Mouse (Mus musculus) embryo, embryonic 11.5 days (tissue): Measurements from ENCODE around the gene Trim71.

Experiments used
- DNase-seq: peaks from one replicate; pipeline ENCODE4 v3.0.0-alpha.2; 2012; ENCODE audit warnings: low read depth, low spot score

Gene Trim71

DNA sequence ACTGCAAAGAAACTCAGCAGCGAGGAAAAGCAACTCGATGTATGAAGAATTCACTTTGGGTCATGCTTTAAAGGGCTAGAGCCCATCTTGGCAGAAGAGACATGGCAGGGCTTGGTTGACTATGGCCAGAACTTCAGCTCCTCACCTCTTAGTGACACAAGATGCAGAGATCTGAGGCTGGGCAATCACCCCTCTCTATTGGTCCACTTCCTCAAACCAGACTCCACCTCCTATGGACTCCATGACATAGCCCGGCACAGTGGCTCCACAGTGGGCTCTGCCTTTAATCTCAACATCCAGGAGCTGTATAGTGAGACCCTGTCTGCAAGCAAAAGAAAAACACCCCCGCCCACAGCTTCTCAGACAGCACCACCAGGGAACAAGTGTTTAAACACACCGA lies 79.4 kb downstream of the Trim71 start:
- no peak for DNase-seq

DNA sequence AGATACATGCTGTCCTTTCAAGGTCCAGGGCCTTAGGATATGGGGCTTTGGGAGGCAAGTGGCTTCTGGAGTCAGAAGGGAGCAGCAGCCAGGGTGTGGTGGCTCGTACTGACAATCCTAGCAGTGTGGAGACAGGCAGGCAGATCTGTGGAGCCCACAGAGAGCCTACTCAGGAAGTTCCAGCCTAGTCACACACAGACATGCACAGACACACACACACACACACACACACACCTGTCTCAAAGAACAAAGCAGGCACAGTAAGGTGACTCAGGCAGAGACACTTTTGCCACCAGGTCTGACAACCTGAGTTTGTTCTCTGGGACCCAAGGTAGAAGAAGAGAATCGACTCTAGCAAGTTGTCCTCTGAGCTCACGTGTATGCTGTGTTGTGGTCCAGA lies 83.2 kb downstream of the Trim71 start:
- DNase-seq: no peak

DNA sequence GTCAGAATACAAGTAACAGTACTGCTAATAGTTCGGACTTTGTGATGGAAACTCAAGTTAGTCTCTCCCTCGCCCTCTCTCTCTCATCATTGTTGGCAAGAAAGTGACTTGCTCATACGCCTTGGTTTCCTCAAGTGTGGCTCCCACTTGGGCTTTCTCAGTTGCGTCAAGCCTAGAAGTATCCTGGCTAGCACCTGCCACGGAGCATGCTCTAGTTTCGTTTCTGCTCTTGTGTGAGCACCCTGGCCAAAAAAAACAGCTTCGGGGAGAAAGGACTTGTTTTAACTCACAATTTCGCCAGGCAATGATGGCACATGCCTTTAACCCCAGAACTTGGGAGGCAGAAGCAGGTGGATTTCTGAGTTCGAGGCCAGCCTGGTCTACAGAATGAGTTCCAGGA lies 87.2 kb downstream of the Trim71 start:
- DNase-seq: no peak

DNA sequence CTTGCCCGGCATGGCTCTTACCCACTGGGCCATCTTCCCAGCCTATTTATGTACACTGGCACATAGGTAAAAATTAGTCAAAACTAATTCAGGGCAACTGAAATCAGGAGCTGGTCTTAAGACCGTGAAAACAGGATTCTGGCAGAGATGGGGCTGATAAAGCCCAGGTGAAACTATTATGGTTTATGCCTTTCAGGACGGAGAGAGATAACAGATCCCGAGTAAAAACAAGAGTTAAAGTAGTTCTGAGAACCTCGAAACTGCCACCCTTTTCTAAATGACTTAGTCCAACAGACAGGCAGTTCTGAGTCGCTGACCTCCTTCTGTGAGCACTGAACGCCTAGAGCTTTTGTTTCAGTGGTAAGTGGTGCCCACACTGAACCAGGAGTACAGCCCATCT lies 92.3 kb downstream of the Trim71 start:
- no peak for DNase-seq

DNA sequence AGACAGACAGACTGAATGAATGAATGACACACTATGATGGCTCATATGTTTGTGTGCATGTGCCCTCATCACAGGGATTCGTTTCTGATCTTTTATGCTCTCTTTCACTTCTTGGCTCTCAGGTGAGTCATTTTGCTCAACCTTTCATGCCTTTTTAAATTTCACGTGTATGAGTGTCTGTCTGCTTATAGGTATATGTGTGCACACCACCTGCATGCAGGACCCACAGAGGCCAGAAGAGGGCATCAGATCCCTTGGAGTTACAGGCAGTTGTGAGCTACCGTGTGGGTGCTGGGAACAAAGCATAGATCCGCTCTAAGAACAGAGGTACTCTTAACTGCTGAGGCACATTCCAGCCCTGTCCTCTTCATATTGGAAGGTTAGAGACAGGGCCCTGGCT lies 95.5 kb downstream of the Trim71 start:
- DNase-seq: no peak

DNA sequence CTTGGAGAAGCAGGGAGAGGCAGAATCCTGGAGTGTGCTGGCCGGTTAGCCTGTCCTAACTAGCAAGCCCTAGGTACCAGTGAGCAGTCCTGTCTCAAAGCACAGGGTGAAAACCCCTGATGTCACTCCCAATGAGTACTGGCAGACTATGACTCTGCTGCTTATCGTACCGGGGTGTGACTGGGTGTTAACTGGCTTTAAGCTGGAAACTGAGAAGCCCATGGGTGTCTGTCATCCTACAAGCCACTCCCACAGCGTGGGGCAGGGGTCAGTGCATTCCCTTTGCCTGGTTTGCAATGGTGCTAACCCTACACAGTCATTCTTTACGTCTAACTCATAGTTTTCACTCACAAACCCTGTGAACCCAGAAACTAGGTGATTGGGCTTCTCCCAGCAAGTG lies 96.0 kb downstream of the Trim71 start:
- no peak for DNase-seq

DNA sequence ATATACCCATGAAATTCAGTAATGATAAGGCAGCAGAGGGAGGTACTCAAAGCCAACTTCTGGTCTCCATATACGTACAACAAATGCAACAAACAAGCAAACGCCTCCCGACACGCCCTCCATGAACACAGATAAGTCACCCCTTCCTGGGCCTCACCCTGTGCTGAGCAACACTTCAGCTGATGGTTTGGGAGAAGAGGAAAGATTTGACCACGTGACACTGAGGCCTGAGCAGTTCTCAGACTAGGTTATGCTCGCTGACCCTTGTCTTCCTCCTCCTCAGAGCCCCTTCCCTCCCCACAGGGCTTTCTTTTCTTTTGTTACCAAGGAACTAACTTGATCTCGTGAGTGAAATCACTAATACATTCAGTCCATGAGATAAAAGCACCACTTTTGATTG lies 97.3 kb downstream of the Trim71 start:
- DNase-seq: no peak

DNA sequence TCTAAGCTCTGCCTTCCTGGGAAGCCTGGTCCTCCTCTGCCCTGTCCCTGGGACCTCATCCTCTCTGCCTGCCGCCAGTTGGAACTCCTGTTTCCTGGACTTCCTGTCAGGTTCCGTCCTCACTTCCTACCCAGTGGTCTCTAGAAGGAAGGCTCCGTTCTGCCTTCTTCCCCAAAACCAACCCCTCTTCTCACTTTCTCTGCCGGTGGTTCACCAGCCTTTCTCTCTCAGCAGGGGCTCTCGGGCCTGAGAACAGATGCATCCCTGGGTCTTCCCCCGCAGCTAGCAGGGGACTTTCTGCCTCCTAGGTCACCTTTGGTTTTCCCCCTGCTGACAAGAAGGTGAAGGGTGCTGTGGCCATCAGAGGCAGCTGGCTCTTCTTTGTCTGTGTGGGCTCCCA lies 98.7 kb downstream of the Trim71 start:
- DNase-seq: no peak

DNA sequence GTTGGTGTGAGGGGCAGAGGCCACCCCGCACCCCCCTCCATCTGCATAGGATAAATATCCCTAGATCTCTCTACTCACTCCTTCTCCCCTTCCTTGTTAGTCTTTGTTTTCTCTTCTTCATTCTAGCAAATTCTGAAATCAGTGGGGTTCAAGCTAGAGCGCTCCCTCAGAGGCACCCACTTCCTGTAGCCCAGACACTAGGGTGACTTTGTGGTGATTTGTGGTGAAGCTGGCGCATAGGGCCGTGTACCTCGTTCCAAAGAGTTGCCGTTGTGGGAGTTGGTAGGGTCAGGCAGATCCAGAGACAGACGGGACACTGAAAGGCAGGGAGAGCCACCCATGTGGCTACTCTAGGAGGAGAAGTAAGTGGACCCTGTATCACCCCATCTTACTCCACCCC lies 101.6 kb downstream of the Trim71 start:
- DNase-seq: no peak

DNA sequence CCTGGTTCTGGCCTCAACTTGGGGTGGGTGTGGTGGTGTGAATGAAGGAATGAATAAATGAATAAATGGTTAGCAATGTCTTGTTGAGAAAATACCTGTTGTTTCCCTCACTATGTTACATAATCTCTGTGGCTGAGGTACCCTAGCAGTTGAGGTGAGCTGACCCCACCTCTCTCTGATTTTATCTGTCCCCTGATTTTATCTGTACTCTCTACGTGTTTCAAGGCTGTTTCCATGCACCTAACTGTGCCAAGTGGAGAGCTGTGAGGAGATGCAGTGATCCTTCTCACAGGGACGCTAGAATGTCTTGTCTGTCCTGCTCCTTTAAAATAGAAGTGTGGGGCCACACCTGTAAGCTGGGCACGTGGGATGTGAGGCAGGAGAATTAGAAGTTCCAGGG lies 105.7 kb downstream of the Trim71 start:
- DNase-seq: no peak
